ENCODE assay signal across 27 mouse cellular contexts in genomic region chr7:128181691-128182090, GRCm38 (mm10). TPM values are rescaled to one million over a fixed set of nuclear protein-coding genes. Genes with fewer than 3 reads are reported as not detected.
DNase-seq lines count a peak whose midpoint lies in the region; ATAC-seq lines count a peak whose summit lies in the region.
"Had no signal": no experiment of that assay in that cellular context is flagged by ENCODE, and none has a peak within 500 bp of the region (broad histone marks: within the 10 kb centered on the region; RNA-seq: fewer than 3 reads in every experiment).

No protein-coding gene starts in this region.

- no peaks in the 10 kb centered on the region for H3K36me3 ChIP-seq in forebrain, embryonic 14.5 days (ENCODE audit: control insufficient read depth, insufficient read depth, low read length)
- H3K36me3 ChIP-seq: embryonic facial prominence, embryonic 10.5 days; heart, embryonic 15.5 days; intestine, embryonic 15.5 days; limb, embryonic 15.5 days had no signal

- H3K4me3 ChIP-seq in forebrain, embryonic 14.5 days (ENCODE audit: low read depth, low read length) = no peak overlapping the region
- H3K4me3 ChIP-seq: embryonic facial prominence, embryonic 10.5 days; heart, embryonic 15.5 days; intestine, embryonic 15.5 days; limb, embryonic 15.5 days; megakaryocyte, embryonic 14.5 days had no signal

- no peak for ATAC-seq in megakaryocyte-erythroid progenitor cell, adult 5-6 weeks (replicated peaks; ENCODE audit: low FRiP score, low TSS enrichment, poor library complexity, severe bottlenecking)
- no peak for ATAC-seq in forebrain, embryonic 14.5 days
- ATAC-seq: forebrain, embryonic 16.5 days; hindbrain, embryonic 16.5 days; intestine, embryonic 15.5 days had no signal

- 91% methylated on average over 10 of the region's 10 CpGs for WGBS in forebrain, embryonic 14.5 days

- peak; percentile 67 for DNase-seq in heart, adult 11 months
- no peak for DNase-seq in heart, postnatal 10 days
- DNase-seq in naive thymus-derived CD4-positive, alpha-beta T cell, adult 2 months (ENCODE audit: low read depth) = peak; percentile 47
- peak; percentile 70 for DNase-seq in thymus, postnatal 0 days (ENCODE audit: low spot score)
- DNase-seq in lung, postnatal 36 days = no peak
- no peak for DNase-seq in forebrain, embryonic 14.5 days (ENCODE audit: low spot score)
- DNase-seq: adrenal gland, postnatal 36 days; cerebellum, adult 11 months; cerebellum, adult 9-11 months; gastrocnemius, postnatal 36 days; kidney, adult 8-10 months; kidney, postnatal 14 days; left cerebral cortex, postnatal 4 days; lung, embryonic 14.5 days; spleen, adult 18-20 months had no signal

- no peaks in the 10 kb centered on the region for H3K27me3 ChIP-seq in forebrain, embryonic 14.5 days (replicated peaks; ENCODE audit: control insufficient read depth, insufficient read depth, low read length)
- H3K27me3 ChIP-seq: heart, embryonic 15.5 days; intestine, embryonic 15.5 days; limb, embryonic 15.5 days had no signal

- no peak overlapping the region for H3K4me2 ChIP-seq in forebrain, embryonic 14.5 days (ENCODE audit: low read length)
- H3K4me2 ChIP-seq: heart, embryonic 15.5 days; intestine, embryonic 15.5 days; limb, embryonic 15.5 days; lung, embryonic 14.5 days had no signal

- H3K4me1 ChIP-seq in forebrain, embryonic 14.5 days (ENCODE audit: control insufficient read depth, insufficient read depth, low read length) = no peaks in the 10 kb centered on the region
- H3K4me1 ChIP-seq: embryonic facial prominence, embryonic 10.5 days; heart, embryonic 15.5 days; intestine, embryonic 15.5 days; limb, embryonic 15.5 days had no signal

- no peak overlapping the region for H3K27ac ChIP-seq in forebrain, embryonic 14.5 days (ENCODE audit: low read depth, low read length)
- H3K27ac ChIP-seq: embryonic facial prominence, embryonic 10.5 days; heart, embryonic 15.5 days; intestine, embryonic 15.5 days; limb, embryonic 15.5 days; liver, embryonic 14.5 days had no signal

- H3K9ac ChIP-seq in forebrain, embryonic 14.5 days (ENCODE audit: low read length) = no peak overlapping the region
- H3K9ac ChIP-seq: heart, embryonic 15.5 days; intestine, embryonic 15.5 days; limb, embryonic 15.5 days; liver, embryonic 14.5 days; lung, embryonic 14.5 days had no signal

- intact Hi-C loops in heart, postnatal 10 days (cut with DNase I) = no loop called here

- H3K9me3 ChIP-seq in forebrain, embryonic 14.5 days (replicated peaks; ENCODE audit: control insufficient read depth, low read length) = no peaks in the 10 kb centered on the region
- H3K9me3 ChIP-seq: embryonic facial prominence, embryonic 10.5 days; heart, embryonic 15.5 days; intestine, embryonic 15.5 days; limb, embryonic 15.5 days; megakaryocyte, embryonic 14.5 days had no signal

RNA-seq across cellular contexts. Expression of gene Cox6a2, which starts 24.5 kb away (rescaled TPM):
- total RNA-seq in heart, postnatal 10 days (2021) = 1,000 to 10,000 TPM; 1,342 to 1,375 TPM
- 3.0 and 4.0 TPM in 2 replicates for polyA plus RNA-seq in thymus, postnatal 0 days (2015; fragmentation: Nextera tagmentation; extraction: Ambion mirVana)
- 2.8 TPM in 1 of 2 replicates, not detected in the other for total RNA-seq in megakaryocyte-erythroid progenitor cell, adult 5-6 weeks (2014; fragmentation: Nextera tagmentation)
- not detected in 2 replicates for total RNA-seq in megakaryocyte-erythroid progenitor cell, adult 5-6 weeks (2017)
- 0.27 TPM in 1 of 2 replicates, not detected in the other for polyA plus RNA-seq in forebrain, embryonic 14.5 days (2014; fragmentation: Nextera tagmentation; extraction: Ambion mirVana)
- total RNA-seq: midbrain, postnatal 0 days had no signal
- polyA plus RNA-seq: embryonic facial prominence, embryonic 10.5 days; forebrain, embryonic 16.5 days; stomach, embryonic 14.5 days had no signal

RNA-seq across cellular contexts. Expression of gene Itgad, which starts 27.5 kb away (rescaled TPM):
- total RNA-seq in heart, postnatal 10 days (2021) = not detected
- polyA plus RNA-seq in thymus, postnatal 0 days (2015; fragmentation: Nextera tagmentation; extraction: Ambion mirVana) = 1.7 and 1.9 TPM in 2 replicates
- total RNA-seq in megakaryocyte-erythroid progenitor cell, adult 5-6 weeks (2014; fragmentation: Nextera tagmentation) = 0.11 TPM in 1 of 2 replicates, not detected in the other
- total RNA-seq in megakaryocyte-erythroid progenitor cell, adult 5-6 weeks (2017) = not detected in 2 replicates
- not detected in 2 replicates for polyA plus RNA-seq in forebrain, embryonic 14.5 days (2014; fragmentation: Nextera tagmentation; extraction: Ambion mirVana)
- total RNA-seq: common myeloid progenitor, adult 5-6 weeks; gastrocnemius, postnatal 36 days; midbrain, postnatal 0 days had no signal
- polyA plus RNA-seq: embryonic facial prominence, embryonic 10.5 days; forebrain, embryonic 16.5 days; hindbrain, embryonic 16.5 days; intestine, embryonic 15.5 days; limb, embryonic 15.5 days; lung, embryonic 14.5 days; midbrain, postnatal 0 days; stomach, embryonic 14.5 days had no signal

RNA-seq across cellular contexts. Expression of gene Itgax, which starts 52.3 kb away (rescaled TPM):
- under 1 TPM; 0.12 to 0.22 TPM for total RNA-seq in heart, postnatal 10 days (2021)
- polyA plus RNA-seq in thymus, postnatal 0 days (2015; fragmentation: Nextera tagmentation; extraction: Ambion mirVana) = 1.5 and 1.6 TPM in 2 replicates
- total RNA-seq in megakaryocyte-erythroid progenitor cell, adult 5-6 weeks (2014; fragmentation: Nextera tagmentation) = 0.92 TPM in 1 of 2 replicates, not detected in the other
- 0.46 and 2.7 TPM in 2 replicates for total RNA-seq in megakaryocyte-erythroid progenitor cell, adult 5-6 weeks (2017)
- polyA plus RNA-seq in forebrain, embryonic 14.5 days (2014; fragmentation: Nextera tagmentation; extraction: Ambion mirVana) = 0.06 TPM in 1 of 2 replicates, not detected in the other
- total RNA-seq: midbrain, postnatal 0 days had no signal
- polyA plus RNA-seq: embryonic facial prominence, embryonic 10.5 days; forebrain, embryonic 16.5 days; midbrain, postnatal 0 days; stomach, embryonic 14.5 days had no signal

RNA-seq across cellular contexts. Expression of gene Armc5, which starts 55.5 kb away (rescaled TPM):
- total RNA-seq in heart, postnatal 10 days (2021) = 10 to 100 TPM; 11.7 to 13.3 TPM
- polyA plus RNA-seq in thymus, postnatal 0 days (2015; fragmentation: Nextera tagmentation; extraction: Ambion mirVana) = 16.2 and 16.6 TPM in 2 replicates
- 15.3 and 18.1 TPM in 2 replicates for total RNA-seq in megakaryocyte-erythroid progenitor cell, adult 5-6 weeks (2014; fragmentation: Nextera tagmentation)
- 9.2 and 9.8 TPM in 2 replicates for total RNA-seq in megakaryocyte-erythroid progenitor cell, adult 5-6 weeks (2017)
- 5.7 and 6.6 TPM in 2 replicates for polyA plus RNA-seq in forebrain, embryonic 14.5 days (2014; fragmentation: Nextera tagmentation; extraction: Ambion mirVana)

RNA-seq across cellular contexts. Expression of gene 9130023H24Rik, which starts 56.1 kb away (rescaled TPM):
- 1 to 10 TPM; 4.5 to 5.4 TPM for total RNA-seq in heart, postnatal 10 days (2021)
- 4.8 and 5.5 TPM in 2 replicates for polyA plus RNA-seq in thymus, postnatal 0 days (2015; fragmentation: Nextera tagmentation; extraction: Ambion mirVana)
- 2.1 and 3.8 TPM in 2 replicates for total RNA-seq in megakaryocyte-erythroid progenitor cell, adult 5-6 weeks (2014; fragmentation: Nextera tagmentation)
- total RNA-seq in megakaryocyte-erythroid progenitor cell, adult 5-6 weeks (2017) = 2.2 and 4.8 TPM in 2 replicates
- 8.3 and 9.0 TPM in 2 replicates for polyA plus RNA-seq in forebrain, embryonic 14.5 days (2014; fragmentation: Nextera tagmentation; extraction: Ambion mirVana)

Comparison
In these comparisons a context has a peak if more than half of its experiments do, and no peak if none do; other contexts are left out.
1. DNase-seq: peak in heart, adult 11 months (single experiment), naive thymus-derived CD4-positive, alpha-beta T cell, adult 2 months (single experiment) and thymus, postnatal 0 days (single experiment); none in heart, postnatal 10 days (0 of 2), lung, postnatal 36 days (single experiment) and forebrain, embryonic 14.5 days (single experiment).
2. RNA of gene Cox6a2, which starts 24.5 kb away (total RNA-seq): 1,342 to 1,375 TPM in heart, postnatal 10 days; 2.8 TPM in megakaryocyte-erythroid progenitor cell, adult 5-6 weeks; every median in the first group is over 100 times any median in the second.